Mouse (Mus musculus) C2C12 (cell line): ENCODE data around the gene Tcte2. TPM values are rescaled to one million over a fixed set of nuclear protein-coding genes. Genes with fewer than 3 reads are reported as not detected.

Source experiments
- H3K27me3 ChIP-seq: one replicate; pipeline ENCODE4 v1.6.1; 2011; ENCODE audit not compliant: control insufficient read depth, insufficient read depth, insufficient read length
- H3K36me3 ChIP-seq: one replicate; pipeline ENCODE4 v1.6.1; 2011; ENCODE audit not compliant: control insufficient read depth, insufficient read depth
- H3K4me3 ChIP-seq: one replicate; pipeline ENCODE4 v1.5.1; 2011; ENCODE audit warnings: mild to moderate bottlenecking, control low read depth; ENCODE audit not compliant: poor library complexity, insufficient read depth, severe bottlenecking
- H3K79me2 ChIP-seq: one replicate; pipeline ENCODE4 v1.6.1; 2011; ENCODE audit not compliant: control insufficient read depth, insufficient read depth
- H3K79me3 ChIP-seq: one replicate; pipeline ENCODE4 v1.6.1; 2011; ENCODE audit warnings: low read depth, control low read depth
- H3ac ChIP-seq: one replicate; pipeline ENCODE3; 2011; ENCODE audit warnings: low read depth; ENCODE audit not compliant: control insufficient read depth, insufficient read length
- CEBPB ChIP-seq: IDR thresholded peaks from one replicate; pipeline ENCODE4 v1.6.1; 2011; ENCODE audit warnings: low read depth, mild to moderate bottlenecking, control low read depth, moderate library complexity
- CTCF ChIP-seq: IDR thresholded peaks from one replicate; pipeline ENCODE4 v1.5.1; 2011; ENCODE audit not compliant: control insufficient read depth, insufficient read depth, insufficient read length
- FOSL1 ChIP-seq: IDR thresholded peaks from one replicate; pipeline ENCODE4 v1.8.0; 2011; ENCODE audit warnings: mild to moderate bottlenecking, low read length; ENCODE audit not compliant: poor library complexity, insufficient read depth, severe bottlenecking
- MAX ChIP-seq: IDR thresholded peaks from one replicate; pipeline ENCODE4 v1.6.1; 2011; ENCODE audit warnings: mild to moderate bottlenecking, control low read depth
- MYOD1 ChIP-seq: IDR thresholded peaks from one replicate; pipeline ENCODE4 v1.6.1; 2011; ENCODE audit warnings: low read depth; ENCODE audit not compliant: control insufficient read depth, insufficient read length
- MYOG ChIP-seq: IDR thresholded peaks from one replicate; pipeline ENCODE4 v1.6.1; 2011; ENCODE audit not compliant: control insufficient read depth, insufficient read length; ENCODE audit errors: extremely low read depth
- USF1 ChIP-seq: IDR thresholded peaks from one replicate; pipeline ENCODE4 v1.6.1; 2011; ENCODE audit warnings: low read depth, mild to moderate bottlenecking, control low read depth, moderate library complexity
- polyA plus RNA-seq: library from polyadenylated mRNA; unstranded; fragments of >200 nt; fragmentation: generic; extraction: Trizol; gene quantifications from one replicate; pipeline ENCODE4 v1.2.1, GENCODE M21; 2012; ENCODE audit warnings: missing spikeins

The Tcte2 gene
- polyA plus RNA-seq, 1 experiment = 0.44 TPM

- no peaks in the 10 kb centered on the region for H3K79me3 ChIP-seq
- H3K27me3 ChIP-seq = no peaks in the 10 kb centered on the region
- no peak for TF ChIP-seq MAX
- no peak for TF ChIP-seq USF1
- no peak for TF ChIP-seq FOSL1
- no peak for TF ChIP-seq CEBPB
- TF ChIP-seq CTCF = no peak
- no peak for TF ChIP-seq MYOD1
- TF ChIP-seq MYOG = no peak
- H3K79me2 ChIP-seq = no peaks in the 10 kb centered on the region
- no peak overlapping the region for H3ac ChIP-seq
- H3K36me3 ChIP-seq = no peaks in the 10 kb centered on the region
- no peak overlapping the region for H3K4me3 ChIP-seq
These were observed 67.4 kb downstream of the Tcte2 start for GRCm38 (mm10) chr17:13694181-13694580.

DNA sequence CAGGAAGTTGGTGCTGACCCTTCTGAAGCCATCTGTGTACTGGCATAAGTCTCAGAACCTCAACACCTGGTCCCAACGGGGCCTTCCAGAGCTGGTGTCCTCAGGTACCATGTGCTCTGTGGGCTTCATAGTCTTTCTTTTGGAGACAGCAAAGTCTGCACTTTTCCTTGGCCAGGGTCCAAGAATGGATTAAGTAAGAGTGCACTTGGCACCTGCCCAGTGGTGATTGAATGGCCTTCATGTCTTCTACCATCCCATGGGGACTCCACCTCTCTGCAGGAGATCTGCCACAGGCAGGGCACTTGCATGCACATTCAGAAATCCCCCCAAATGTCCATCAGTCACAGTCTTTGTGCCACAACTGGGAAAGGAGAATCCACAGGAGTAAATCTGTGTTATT is 74.0 kb downstream of the Tcte2 start:
- Histone ChIP-seq H3K79me3 (no peaks in the 10 kb centered on the region), H3K27me3 (no peaks in the 10 kb centered on the region), H3K36me3 (no peaks in the 10 kb centered on the region), H3K79me2 (no peaks in the 10 kb centered on the region), H3ac (no peak overlapping the region), H3K4me3 (no peak overlapping the region)
- TF ChIP-seq FOSL1 (no peak), MYOD1 (no peak), MAX (no peak), USF1 (no peak), CEBPB (no peak), MYOG (no peak), CTCF (no peak)

DNA sequence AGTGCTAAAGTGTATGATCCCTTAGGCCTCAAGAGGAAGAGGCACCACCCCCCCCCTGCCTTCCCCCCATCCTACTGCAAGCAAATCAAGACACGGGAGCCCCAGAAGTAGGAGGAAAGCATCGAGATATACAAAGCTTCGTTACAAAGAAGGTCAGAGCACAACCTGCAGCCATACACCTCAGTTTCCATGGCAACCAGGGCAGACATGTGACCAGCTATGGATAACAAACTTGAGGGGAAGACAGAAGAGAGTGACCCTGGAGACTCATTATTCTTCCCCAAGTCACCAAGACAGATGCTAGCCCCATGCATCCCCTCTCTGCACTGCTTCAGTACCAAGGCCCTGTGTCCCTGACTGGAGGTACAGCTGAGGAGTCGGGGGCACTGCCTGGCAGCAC is 74.5 kb downstream of the Tcte2 start:
- H3K79me2 ChIP-seq = no peaks in the 10 kb centered on the region
- no peak overlapping the region for H3ac ChIP-seq
- no peaks in the 10 kb centered on the region for H3K36me3 ChIP-seq
- no peaks in the 10 kb centered on the region for H3K79me3 ChIP-seq
- TF ChIP-seq CEBPB (no peak), CTCF (no peak), MAX (no peak), USF1 (no peak), MYOD1 (no peak), FOSL1 (no peak), MYOG (no peak)
- no peak overlapping the region for H3K4me3 ChIP-seq
- no peaks in the 10 kb centered on the region for H3K27me3 ChIP-seq

GRCm38 (mm10) chr17:13685621-13686020 is 76.0 kb downstream of the Tcte2 start:
- Histone ChIP-seq H3K79me2 (no peaks in the 10 kb centered on the region), H3K27me3 (no peaks in the 10 kb centered on the region), H3ac (no peak overlapping the region), H3K79me3 (peaks cover 1% of the 10 kb centered on the region), H3K4me3 (no peak overlapping the region), H3K36me3 (no peaks in the 10 kb centered on the region)
- TF ChIP-seq MAX (peak; percentile 39), MYOG (no peak), FOSL1 (no peak), USF1 (no peak)

DNA sequence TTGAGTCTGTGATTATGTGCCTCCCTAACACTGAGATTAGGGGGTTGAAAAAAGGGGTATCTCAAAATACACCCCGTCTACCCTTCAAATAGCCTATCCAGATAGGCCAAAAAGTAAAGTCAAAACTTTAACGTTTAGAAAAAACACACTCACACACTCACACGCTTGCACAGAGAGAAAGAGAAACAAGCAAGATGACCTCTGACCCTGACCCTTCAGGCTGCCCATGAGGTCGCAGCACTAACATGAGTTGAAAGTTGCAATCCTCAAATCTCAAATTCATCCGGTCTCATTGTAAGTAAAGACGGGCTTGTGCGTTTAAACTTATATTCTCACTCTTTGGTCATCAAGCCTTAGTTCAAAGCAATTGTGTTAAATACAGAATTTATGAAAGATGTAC is 77.4 kb downstream of the Tcte2 start:
- Histone ChIP-seq H3K4me3 (no peak overlapping the region), H3K27me3 (no peaks in the 10 kb centered on the region), H3K36me3 (no peaks in the 10 kb centered on the region), H3K79me2 (no peaks in the 10 kb centered on the region), H3K79me3 (peaks cover 1% of the 10 kb centered on the region), H3ac (no peak overlapping the region)
- no peak for TF ChIP-seq MYOD1
- TF ChIP-seq CEBPB = no peak
- TF ChIP-seq USF1 = no peak
- no peak for TF ChIP-seq MYOG
- no peak for TF ChIP-seq CTCF
- TF ChIP-seq FOSL1 = no peak
- no peak for TF ChIP-seq MAX

GRCm38 (mm10) chr17:13683411-13684174 is 78.0 kb downstream of the Tcte2 start:
- Histone ChIP-seq H3K36me3 (no peaks in the 10 kb centered on the region), H3ac (peak overlapping the region; percentile 56), H3K27me3 (no peaks in the 10 kb centered on the region), H3K4me3 (peak overlapping the region; percentile 41), H3K79me2 (no peaks in the 10 kb centered on the region), H3K79me3 (peaks cover 1% of the 10 kb centered on the region)
- no peak for TF ChIP-seq MYOD1
- peak; percentile 7 for TF ChIP-seq FOSL1
- no peak for TF ChIP-seq MYOG
- TF ChIP-seq CEBPB = no peak
